Mouse (Mus musculus): ENCODE results near the gene Scg3. TPM values are rescaled to one million over a fixed set of nuclear protein-coding genes. Genes with fewer than 3 reads are reported as not detected.

The Scg3 gene
- total and polyA plus RNA-seq, 3 experiments, result not detected

DNA sequence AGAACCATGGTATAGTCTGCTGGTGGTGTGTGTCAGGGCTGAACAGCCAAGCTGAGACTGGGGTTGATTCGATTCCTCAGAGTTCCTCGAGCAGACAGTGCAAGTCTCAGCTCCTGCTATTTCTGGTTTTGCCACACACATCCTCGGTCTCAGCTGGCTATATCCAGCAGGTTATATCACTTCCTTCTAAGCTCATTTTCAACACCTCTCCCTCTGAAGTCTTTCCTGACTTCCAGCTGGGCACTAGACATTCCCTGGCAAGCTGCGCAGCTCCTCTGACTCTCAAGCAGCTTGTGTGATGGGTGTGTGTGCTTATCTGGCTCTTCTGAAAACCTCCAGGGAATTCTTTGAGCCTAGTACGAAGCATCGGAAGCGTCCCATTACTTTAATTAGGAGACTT lies 7.6 kb downstream of the Scg3 start:
- Histone ChIP-seq H3K9me3 (replicated peaks; ENCODE audit: low read length) (no peaks in the 10 kb centered on the region), H3K4me2 (ENCODE audit: insufficient read depth, low read depth, poor library complexity, severe bottlenecking) (no peak overlapping the region), H3K9ac (ENCODE audit: insufficient read depth, low read depth) (no peak overlapping the region), H3K4me1 (ENCODE audit: control insufficient read depth in 1 of 2, insufficient read depth in 2 of 2) (peaks cover 0 to 19% of the 10 kb centered on the region in 2 experiments; a peak in 2 of 4 replicates), H3K79me2 (replicated peaks; ENCODE audit: control insufficient read depth, extremely low read depth, insufficient read depth, poor library complexity, severe bottlenecking) (no peaks in the 10 kb centered on the region), H3K27me3 (replicated peaks) (no peaks in the 10 kb centered on the region), H3K36me3 (replicated peaks in 1 of 2; ENCODE audit: control insufficient read depth in 1 of 2, insufficient read depth in 1 of 2, low read length in 1 of 2) (no peaks in the 10 kb centered on the region), H3K4me3 (replicated peaks in 1 of 3; ENCODE audit: low read depth in 2 of 3, low read length in 2 of 3, poor library complexity in 1 of 3) (no peak overlapping the region), H3K27ac (ENCODE audit: insufficient read depth, low read depth) (no peak overlapping the region)
- in situ Hi-C loops (cut with MboI; ENCODE audit: low pct_ligation_motif_present, low pct_unique_long_range_greater_than_20kb, low sequenced_read_pairs) (no loop called here), dilution Hi-C loops (cut with MboI; ENCODE audit: extremely low pct_ligation_motif_present, extremely low pct_unique_long_range_greater_than_20kb, low sequenced_read_pairs) (no loop called here)
- no peak for TF ChIP-seq IRF4 (IDR thresholded peaks at IDR 0.05; ENCODE audit: low read depth, low read length)
- no peak for TF ChIP-seq E2F4 (IDR thresholded peaks at IDR 0.05; ENCODE audit: insufficient replicate concordance, low read depth, low read length)
- TF ChIP-seq ZC3H11A (IDR thresholded peaks at IDR 0.05; ENCODE audit: low read depth, low read length), result no peak
- no peak for TF ChIP-seq ZMIZ1 (IDR thresholded peaks at IDR 0.05; ENCODE audit: low read depth, low read length)
- TF ChIP-seq UBTF (IDR thresholded peaks at IDR 0.05; ENCODE audit: low read depth, low read length), result no peak
- no peak for TF ChIP-seq POLR2A (IDR thresholded peaks at IDR 0.05; ENCODE audit: low read depth, low read length)
- no peak for TF ChIP-seq TBP (conservative IDR thresholded peaks at IDR 0.05; ENCODE audit: low read depth, low read length)
- no peak for TF ChIP-seq CHD2 (IDR thresholded peaks at IDR 0.05; ENCODE audit: low read length)
- TF ChIP-seq MXI1 (IDR thresholded peaks at IDR 0.05; ENCODE audit: low read depth, low read length), result no peak
- no peak for TF ChIP-seq USF2 (conservative IDR thresholded peaks at IDR 0.05; ENCODE audit: low read depth, low read length)
- no peak for TF ChIP-seq JUND (conservative IDR thresholded peaks at IDR 0.05; ENCODE audit: low read depth, low read length)
- TF ChIP-seq RAD21 (IDR thresholded peaks at IDR 0.05; ENCODE audit: low read depth, low read length), result no peak
- TF ChIP-seq TCF12 (IDR thresholded peaks at IDR 0.05; ENCODE audit: low read depth, low read length), result no peak
- no peak for TF ChIP-seq MEF2A (IDR thresholded peaks at IDR 0.05; ENCODE audit: borderline replicate concordance, low read depth, low read length)
- TF ChIP-seq BHLHE40 (IDR thresholded peaks at IDR 0.05; ENCODE audit: low read depth, low read length), result no peak
- no peak for TF ChIP-seq USF1 (IDR thresholded peaks at IDR 0.05; ENCODE audit: low read depth, low read length)
- TF ChIP-seq GABPA (IDR thresholded peaks at IDR 0.05; ENCODE audit: insufficient replicate concordance, low read depth, low read length), result no peak
- DNase-seq (ENCODE audit: extremely low read depth), result no peak

- H3K36me3 ChIP-seq (replicated peaks in 1 of 2; ENCODE audit: control insufficient read depth in 1 of 2, insufficient read depth in 1 of 2, low read length in 1 of 2), result no peaks in the 10 kb centered on the region
- no peaks in the 10 kb centered on the region for H3K9me3 ChIP-seq (replicated peaks; ENCODE audit: low read length)
These were observed 11.1 kb downstream of the Scg3 start for GRCm38 (mm10) chr9:75672769-75673168.

More at GRCm38 (mm10) chr9:75672769-75673168, 11.1 kb downstream of the Scg3 start:
- Histone ChIP-seq H3K4me1 (ENCODE audit: control insufficient read depth in 1 of 2, insufficient read depth in 2 of 2) (peaks cover 0 to 3% of the 10 kb centered on the region in 2 experiments; a peak in 1 of 4 replicates), H3K4me3 (replicated peaks in 1 of 3; ENCODE audit: low read depth in 2 of 3, low read length in 2 of 3, poor library complexity in 1 of 3) (no peak overlapping the region), H3K27me3 (replicated peaks) (no peaks in the 10 kb centered on the region), H3K79me2 (replicated peaks; ENCODE audit: control insufficient read depth, extremely low read depth, insufficient read depth, poor library complexity, severe bottlenecking) (no peaks in the 10 kb centered on the region), H3K4me2 (ENCODE audit: insufficient read depth, low read depth, poor library complexity, severe bottlenecking) (no peak overlapping the region), H3K9ac (ENCODE audit: insufficient read depth, low read depth) (no peak overlapping the region), H3K27ac (ENCODE audit: insufficient read depth, low read depth) (no peak overlapping the region)
- dilution Hi-C loops (cut with MboI; ENCODE audit: extremely low pct_ligation_motif_present, extremely low pct_unique_long_range_greater_than_20kb, low sequenced_read_pairs), result no loop called here
- in situ Hi-C loops (cut with MboI; ENCODE audit: low pct_ligation_motif_present, low pct_unique_long_range_greater_than_20kb, low sequenced_read_pairs), result no loop called here
- no peak for TF ChIP-seq POLR2AphosphoS2 (IDR thresholded peaks at IDR 0.05; ENCODE audit: low read depth, low read length)
- no peak for TF ChIP-seq USF2 (conservative IDR thresholded peaks at IDR 0.05; ENCODE audit: low read depth, low read length)
- TF ChIP-seq GABPA (IDR thresholded peaks at IDR 0.05; ENCODE audit: insufficient replicate concordance, low read depth, low read length), result no peak
- TF ChIP-seq ZKSCAN1 (IDR thresholded peaks at IDR 0.05; ENCODE audit: borderline replicate concordance, low read depth, low read length), result no peak
- TF ChIP-seq MAX (IDR thresholded peaks at IDR 0.05; ENCODE audit: low read length), result no peak
- no peak for TF ChIP-seq MEF2A (IDR thresholded peaks at IDR 0.05; ENCODE audit: borderline replicate concordance, low read depth, low read length)
- TF ChIP-seq ETS1 (conservative IDR thresholded peaks at IDR 0.05; ENCODE audit: low read depth, low read length), result no peak
- TF ChIP-seq IRF4 (IDR thresholded peaks at IDR 0.05; ENCODE audit: low read depth, low read length), result no peak
- TF ChIP-seq MXI1 (IDR thresholded peaks at IDR 0.05; ENCODE audit: low read depth, low read length), result no peak
- TF ChIP-seq ZC3H11A (IDR thresholded peaks at IDR 0.05; ENCODE audit: low read depth, low read length), result no peak
- DNase-seq (ENCODE audit: extremely low read depth), result no peak

Measured in CH12.LX (cell line).